Mouse (Mus musculus) kidney, adult 2 months (tissue): ENCODE measurements around the gene Bptf.

Source experiments
- CTCF ChIP-seq: fragments of 200-500 bp; conservative IDR thresholded peaks from 2 replicates; pipeline ENCODE4 v1.5.1; 2011; ENCODE audit warnings: low read depth, mild to moderate bottlenecking, control low read depth, low read length, moderate library complexity, mixed read lengths; ENCODE audit not compliant: insufficient read depth, insufficient read length
- POLR2A ChIP-seq: fragments of 200-500 bp; IDR thresholded peaks from one replicate; pipeline ENCODE4 v1.6.1; 2011; ENCODE audit warnings: low read depth, low read length, control low read depth

DNA sequence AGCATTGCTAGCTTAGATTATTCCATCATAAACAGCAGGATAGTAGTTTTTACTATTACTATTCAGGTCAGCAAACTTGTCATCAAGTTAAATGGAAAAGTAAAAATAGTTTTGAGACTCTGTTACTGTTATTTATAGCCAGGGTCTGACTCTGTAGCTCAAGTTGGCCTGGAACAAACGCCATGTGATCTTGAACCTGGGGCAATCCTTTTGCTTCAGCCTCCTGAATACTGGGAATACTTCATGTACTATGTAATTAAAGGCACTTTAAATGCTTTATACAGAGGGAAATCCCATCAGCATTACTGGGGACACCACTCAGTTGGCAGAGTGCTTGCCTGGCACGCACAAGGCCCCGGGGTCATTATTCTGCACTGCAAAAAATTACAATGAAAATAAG lies 68.9 kb downstream of the Bptf start:
- TF ChIP-seq CTCF = no peak
- no peak for TF ChIP-seq POLR2A
